Mouse (Mus musculus): ENCODE results near the gene Rhobtb1.

The Rhobtb1 gene

DNA sequence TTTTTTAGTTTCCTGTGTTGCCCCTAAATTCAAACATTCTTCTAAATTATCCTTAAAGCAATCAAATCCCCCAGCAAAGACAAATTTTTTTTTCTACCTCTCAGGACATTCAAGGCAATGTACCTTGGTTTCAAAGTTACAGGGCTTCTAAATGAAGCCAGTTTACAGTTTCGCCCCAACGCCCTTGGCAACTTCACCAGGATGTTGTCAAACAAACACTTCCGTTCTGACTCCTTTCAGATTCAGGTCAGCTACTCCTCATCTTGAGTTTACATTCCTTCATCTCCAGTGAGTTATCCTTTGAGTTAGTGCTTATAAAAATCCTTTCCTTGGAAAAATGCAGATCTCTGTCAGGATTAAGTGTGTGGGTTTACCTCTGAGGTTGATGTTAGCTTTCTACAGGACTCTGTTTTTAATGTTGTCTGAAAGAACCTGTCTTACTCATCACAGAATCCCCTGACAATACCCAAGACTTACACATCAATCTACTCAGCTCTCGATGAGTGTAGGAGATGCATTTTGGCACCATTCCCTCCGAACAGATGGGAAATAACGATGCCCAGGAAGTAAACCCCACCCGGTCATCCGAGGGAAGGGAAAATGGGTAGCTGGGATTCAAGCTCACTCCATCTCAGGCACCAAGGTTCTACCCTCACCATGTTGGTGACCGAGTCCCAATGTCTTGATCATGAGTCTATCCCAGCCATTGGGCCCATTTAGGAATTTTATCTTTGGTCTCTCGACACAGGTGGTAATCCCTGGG, 94.9 kb downstream of the Rhobtb1 start:
- peaks cover 20% of the 10 kb centered on the region for H3K4me1 ChIP-seq (replicated peaks; ENCODE audit: low read depth, low read length)
- H3K4me3 ChIP-seq (replicated peaks; ENCODE audit: low read length), result no peak overlapping the region
- no peaks in the 10 kb centered on the region for H3K9me3 ChIP-seq (ENCODE audit: low read length)
- no peak for TF ChIP-seq NANOG (IDR thresholded peaks at IDR 0.05; ENCODE audit: borderline replicate concordance, low read length)
- TF ChIP-seq CTCF (conservative IDR thresholded peaks at IDR 0.05; ENCODE audit: low read length), result no peak
- no peak for TF ChIP-seq POU5F1 (IDR thresholded peaks at IDR 0.05; ENCODE audit: borderline replicate concordance, low read length)
- H3K27me3 ChIP-seq (ENCODE audit: insufficient read depth, low read length), result peaks cover 7% of the 10 kb centered on the region
- no peaks in the 10 kb centered on the region for H3K36me3 ChIP-seq (ENCODE audit: insufficient read depth, low read length)

DNA sequence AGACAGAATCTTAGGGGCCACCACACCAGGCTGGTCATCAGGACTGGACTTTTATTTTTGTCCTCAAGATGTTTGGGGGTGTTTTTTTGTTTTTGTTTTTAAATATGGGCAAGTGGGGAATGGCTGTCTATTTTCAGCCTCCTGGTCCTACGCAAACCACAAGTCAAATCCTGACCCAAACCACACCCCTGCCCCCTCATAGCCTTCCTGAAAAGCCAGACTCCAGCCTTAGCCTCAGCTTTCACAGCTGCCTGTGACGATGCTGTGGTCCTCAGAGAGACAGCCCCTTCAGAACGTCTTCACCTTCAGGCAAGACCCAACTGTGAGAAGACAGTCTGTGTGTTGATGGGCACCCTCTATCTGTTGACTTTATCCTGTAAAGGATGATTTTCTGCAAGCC, 95.5 kb downstream of the Rhobtb1 start:
- peaks cover 20% of the 10 kb centered on the region for H3K4me1 ChIP-seq (replicated peaks; ENCODE audit: low read depth, low read length)
- H3K4me3 ChIP-seq (replicated peaks; ENCODE audit: low read length), result no peak overlapping the region
- TF ChIP-seq CTCF (conservative IDR thresholded peaks at IDR 0.05; ENCODE audit: low read length) (no peak), POU5F1 (IDR thresholded peaks at IDR 0.05; ENCODE audit: borderline replicate concordance, low read length) (no peak), NANOG (IDR thresholded peaks at IDR 0.05; ENCODE audit: borderline replicate concordance, low read length) (no peak)

GRCm38 (mm10) chr10:69247311-69248033, 96.2 kb downstream of the Rhobtb1 start:
- H3K27me3 ChIP-seq (ENCODE audit: insufficient read depth, low read length), result peaks cover 7% of the 10 kb centered on the region
- TF ChIP-seq NANOG (IDR thresholded peaks at IDR 0.05; ENCODE audit: borderline replicate concordance, low read length) (no peak), CTCF (conservative IDR thresholded peaks at IDR 0.05; ENCODE audit: low read length) (no peak)
- H3K4me3 ChIP-seq (replicated peaks; ENCODE audit: low read length), result no peak overlapping the region
- no peaks in the 10 kb centered on the region for H3K9me3 ChIP-seq (ENCODE audit: low read length)
- no peaks in the 10 kb centered on the region for H3K36me3 ChIP-seq (ENCODE audit: insufficient read depth, low read length)
- H3K4me1 ChIP-seq (replicated peaks; ENCODE audit: low read depth, low read length), result peaks cover 20% of the 10 kb centered on the region

More for the DNA sequence above, 95.5 kb downstream of the Rhobtb1 start:
- Histone ChIP-seq H3K9me3 (ENCODE audit: low read length) (no peaks in the 10 kb centered on the region), H3K36me3 (ENCODE audit: insufficient read depth, low read length) (no peaks in the 10 kb centered on the region), H3K27me3 (ENCODE audit: insufficient read depth, low read length) (peaks cover 7% of the 10 kb centered on the region)

DNA sequence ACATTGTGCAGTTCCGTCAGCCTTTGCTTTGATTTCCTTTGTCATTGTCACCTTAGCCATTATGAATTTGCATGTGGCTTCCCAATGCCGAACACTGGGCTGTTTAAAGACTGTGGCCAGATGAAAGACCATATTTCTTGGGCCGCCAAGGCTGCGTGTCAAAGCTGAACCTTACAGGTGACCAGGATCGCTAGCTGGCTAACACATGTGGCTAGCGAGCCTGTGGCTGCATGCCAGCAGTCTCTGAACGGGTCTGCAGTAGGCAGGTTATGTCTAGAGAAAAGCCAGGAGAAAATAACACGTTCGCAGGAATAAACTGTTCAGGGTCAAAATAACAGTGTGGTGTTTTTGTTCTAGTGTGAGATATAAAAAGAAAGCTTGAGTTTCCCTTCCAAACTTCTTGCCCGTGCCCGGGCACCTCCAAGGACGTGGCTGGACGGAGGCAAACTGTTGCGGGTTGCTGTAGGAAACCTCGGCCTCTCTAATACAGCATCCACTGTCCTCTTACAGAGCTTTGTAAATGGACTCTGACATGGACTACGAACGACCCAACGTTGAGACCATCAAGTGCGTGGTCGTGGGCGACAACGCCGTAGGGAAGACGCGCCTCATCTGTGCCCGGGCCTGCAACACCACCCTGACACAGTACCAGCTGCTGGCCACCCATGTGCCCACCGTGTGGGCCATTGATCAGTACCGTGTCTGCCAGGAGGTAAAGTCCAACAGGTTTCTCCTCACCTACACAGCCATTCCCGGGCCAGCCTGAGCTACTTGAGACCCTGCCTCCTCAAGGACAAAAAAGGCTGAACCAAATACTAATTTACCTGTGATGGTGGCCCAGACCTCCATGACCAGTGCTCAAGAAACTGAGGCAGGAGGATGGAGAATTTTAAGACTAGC, 97.3 kb downstream of the Rhobtb1 start:
- H3K4me3 ChIP-seq (replicated peaks; ENCODE audit: low read length), result no peak overlapping the region
- H3K4me1 ChIP-seq (replicated peaks; ENCODE audit: low read depth, low read length), result peaks cover 20% of the 10 kb centered on the region
- H3K36me3 ChIP-seq (ENCODE audit: insufficient read depth, low read length), result no peaks in the 10 kb centered on the region
- peaks cover 5% of the 10 kb centered on the region for H3K27me3 ChIP-seq (ENCODE audit: insufficient read depth, low read length)
- no peaks in the 10 kb centered on the region for H3K9me3 ChIP-seq (ENCODE audit: low read length)
- TF ChIP-seq NANOG (IDR thresholded peaks at IDR 0.05; ENCODE audit: borderline replicate concordance, low read length) (no peak), POU5F1 (IDR thresholded peaks at IDR 0.05; ENCODE audit: borderline replicate concordance, low read length) (no peak), CTCF (conservative IDR thresholded peaks at IDR 0.05; ENCODE audit: low read length) (no peak)

- Histone ChIP-seq H3K9me3 (ENCODE audit: low read length) (no peaks in the 10 kb centered on the region), H3K4me1 (replicated peaks; ENCODE audit: low read depth, low read length) (peaks cover 22% of the 10 kb centered on the region), H3K27me3 (ENCODE audit: insufficient read depth, low read length) (peaks cover 8% of the 10 kb centered on the region), H3K36me3 (ENCODE audit: insufficient read depth, low read length) (no peaks in the 10 kb centered on the region), H3K4me3 (replicated peaks; ENCODE audit: low read length) (no peak overlapping the region)
- TF ChIP-seq POU5F1 (IDR thresholded peaks at IDR 0.05; ENCODE audit: borderline replicate concordance, low read length) (no peak), NANOG (IDR thresholded peaks at IDR 0.05; ENCODE audit: borderline replicate concordance, low read length) (no peak), CTCF (conservative IDR thresholded peaks at IDR 0.05; ENCODE audit: low read length) (no peak)
Measured at GRCm38 (mm10) chr10:69251254-69251653, 100.0 kb downstream of the Rhobtb1 start.

GRCm38 (mm10) chr10:69252112-69253074, 101.2 kb downstream of the Rhobtb1 start:
- no peak for TF ChIP-seq POU5F1 (IDR thresholded peaks at IDR 0.05; ENCODE audit: borderline replicate concordance, low read length)
- no peak for TF ChIP-seq NANOG (IDR thresholded peaks at IDR 0.05; ENCODE audit: borderline replicate concordance, low read length)
- TF ChIP-seq CTCF (conservative IDR thresholded peaks at IDR 0.05; ENCODE audit: low read length), result no peak
- Histone ChIP-seq H3K4me3 (replicated peaks; ENCODE audit: low read length) (no peak overlapping the region), H3K27me3 (ENCODE audit: insufficient read depth, low read length) (peaks cover 8% of the 10 kb centered on the region), H3K9me3 (ENCODE audit: low read length) (no peaks in the 10 kb centered on the region), H3K4me1 (replicated peaks; ENCODE audit: low read depth, low read length) (peaks cover 18% of the 10 kb centered on the region), H3K36me3 (ENCODE audit: insufficient read depth, low read length) (no peaks in the 10 kb centered on the region)

GRCm38 (mm10) chr10:69253075-69253685, 101.9 kb downstream of the Rhobtb1 start:
- Histone ChIP-seq H3K9me3 (ENCODE audit: low read length) (no peaks in the 10 kb centered on the region), H3K4me1 (replicated peaks; ENCODE audit: low read depth, low read length) (peaks cover 18% of the 10 kb centered on the region), H3K4me3 (replicated peaks; ENCODE audit: low read length) (no peak overlapping the region), H3K27me3 (ENCODE audit: insufficient read depth, low read length) (peaks cover 8% of the 10 kb centered on the region), H3K36me3 (ENCODE audit: insufficient read depth, low read length) (no peaks in the 10 kb centered on the region)
- TF ChIP-seq POU5F1 (IDR thresholded peaks at IDR 0.05; ENCODE audit: borderline replicate concordance, low read length), result no peak
